7 mouse cellular contexts compared by ENCODE assay signal in genomic region chr1:91413536-91413897, GRCm38 (mm10). TPM values are rescaled to one million over a fixed set of nuclear protein-coding genes. Genes with fewer than 3 reads are reported as not detected.
DNase-seq lines count a peak whose midpoint lies in the region; ATAC-seq and TF ChIP-seq lines count a peak whose summit lies in the region.

No protein-coding gene starts in this region.

- H3K79me3 ChIP-seq in C2C12 (ENCODE audit: low read depth): no peaks in the 10 kb centered on the region

- no peak for TF ChIP-seq CTCF in C2C12 (IDR thresholded peaks at IDR 0.05; ENCODE audit: control insufficient read depth, insufficient read depth, insufficient read length)
- TF ChIP-seq CTCF in forebrain, postnatal 0 days (IDR thresholded peaks at IDR 0.05; ENCODE audit: low read depth): no peak

- H3K36me3 ChIP-seq in C2C12 (ENCODE audit: control insufficient read depth, insufficient read depth): no peaks in the 10 kb centered on the region
- peaks cover 8% of the 10 kb centered on the region; the same call in 1 of the 2 replicates for H3K36me3 ChIP-seq in forebrain, postnatal 0 days (ENCODE audit: insufficient read depth)
- peaks cover 2% of the 10 kb centered on the region; the same call in 1 of the 2 replicates for H3K36me3 ChIP-seq in limb, embryonic 11.5 days (ENCODE audit: control insufficient read depth, insufficient read depth, low read length)
- H3K36me3 ChIP-seq in stomach, embryonic 15.5 days: peaks cover 7% of the 10 kb centered on the region; the same call in 1 of the 2 replicates

- no peaks in the 10 kb centered on the region for H3K9me3 ChIP-seq in forebrain, postnatal 0 days (ENCODE audit: low read length)
- H3K9me3 ChIP-seq in limb, embryonic 11.5 days (ENCODE audit: control insufficient read depth, low read length): no peaks in the 10 kb centered on the region
- no peaks in the 10 kb centered on the region for H3K9me3 ChIP-seq in stomach, embryonic 15.5 days

- peaks cover 10% of the 10 kb centered on the region for H3K79me2 ChIP-seq in C2C12 (ENCODE audit: control insufficient read depth, insufficient read depth)

- no peak for DNase-seq in forebrain, postnatal 0 days
- no peak for DNase-seq in limb, embryonic 11.5 days (ENCODE audit: low spot score)
- DNase-seq in spleen, postnatal 36 days (ENCODE audit: low spot score in 2 of 2): no peak
- DNase-seq in lung, postnatal 10 days: no peak

- peaks cover 21% of the 10 kb centered on the region for H3K4me1 ChIP-seq in forebrain, postnatal 0 days (ENCODE audit: insufficient read depth)
- H3K4me1 ChIP-seq in limb, embryonic 11.5 days (ENCODE audit: control insufficient read depth, insufficient read depth, low read length): peaks cover 24% of the 10 kb centered on the region
- H3K4me1 ChIP-seq in stomach, embryonic 15.5 days: peaks cover 30% of the 10 kb centered on the region

- WGBS in forebrain, postnatal 0 days: under 1% methylated on average over 14 of the region's 14 CpGs
- under 1% methylated on average over 14 of the region's 14 CpGs for WGBS in limb, embryonic 11.5 days
- WGBS in stomach, embryonic 15.5 days: under 1% methylated on average over 14 of the region's 14 CpGs

- H3ac ChIP-seq in C2C12 (ENCODE audit: control insufficient read depth, insufficient read length, low read depth): peak overlapping the region; percentile 47

- H3K4me2 ChIP-seq in forebrain, postnatal 0 days (ENCODE audit: low read depth): peak overlapping the region; percentile 69
- H3K4me2 ChIP-seq in limb, embryonic 11.5 days (ENCODE audit: low read depth, severe bottlenecking): peak overlapping the region; percentile 99
- peak overlapping the region; percentile 99 for H3K4me2 ChIP-seq in stomach, embryonic 15.5 days

- H3K27me3 ChIP-seq in C2C12 (ENCODE audit: control insufficient read depth, insufficient read depth, insufficient read length): no peaks in the 10 kb centered on the region
- H3K27me3 ChIP-seq in forebrain, postnatal 0 days (ENCODE audit: insufficient read depth, low read length): no peaks in the 10 kb centered on the region
- H3K27me3 ChIP-seq in limb, embryonic 11.5 days (ENCODE audit: control insufficient read depth, insufficient read depth, low read length): no peaks in the 10 kb centered on the region
- no peaks in the 10 kb centered on the region for H3K27me3 ChIP-seq in stomach, embryonic 15.5 days (replicated peaks)

- peak overlapping the region; percentile 87 for H3K9ac ChIP-seq in forebrain, postnatal 0 days
- peak overlapping the region; percentile 75 for H3K9ac ChIP-seq in limb, embryonic 11.5 days (ENCODE audit: low read length)
- H3K9ac ChIP-seq in stomach, embryonic 15.5 days: peak overlapping the region; percentile 17; the same call in 1 of the 2 replicates

- H3K4me3 ChIP-seq in C2C12 (ENCODE audit: insufficient read depth, poor library complexity, severe bottlenecking): peak overlapping the region; percentile 72
- H3K4me3 ChIP-seq in forebrain, postnatal 0 days (ENCODE audit: low read depth, low read length): peak overlapping the region; percentile 61
- H3K4me3 ChIP-seq in limb, embryonic 11.5 days (ENCODE audit: low read depth, low read length): peak overlapping the region; percentile 73
- peak overlapping the region; percentile 80 for H3K4me3 ChIP-seq in stomach, embryonic 15.5 days (replicated peaks)

- ATAC-seq in CD4-positive, CD25-positive, alpha-beta regulatory T cell, adult 4 months: peak; percentile 31
- ATAC-seq in forebrain, postnatal 0 days: no peak
- no peak; the same call in 1 of the 2 replicates for ATAC-seq in limb, embryonic 11.5 days (ENCODE audit: insufficient number of reproducible peaks, low FRiP score, low TSS enrichment, low read depth)
- no peak for ATAC-seq in stomach, embryonic 15.5 days (ENCODE audit: insufficient read depth, low FRiP score, low read depth)

- H3K27ac ChIP-seq in forebrain, postnatal 0 days (ENCODE audit: low read depth, low read length): peak overlapping the region; percentile 78
- H3K27ac ChIP-seq in limb, embryonic 11.5 days (replicated peaks; ENCODE audit: low read depth, low read length): peak overlapping the region; percentile 95
- H3K27ac ChIP-seq in stomach, embryonic 15.5 days: peak overlapping the region; percentile 92

TF ChIP-seq in C2C12, 6 proteins besides CTCF, POLR2A, EP300 and RAD21:
- no peak for TF ChIP-seq MAX (IDR thresholded peaks at IDR 0.05)
- TF ChIP-seq CEBPB (IDR thresholded peaks at IDR 0.05; ENCODE audit: low read depth): no peak
- no peak for TF ChIP-seq MYOG (IDR thresholded peaks at IDR 0.05; ENCODE audit: control insufficient read depth, extremely low read depth, insufficient read length)
- TF ChIP-seq MYOD1 (IDR thresholded peaks at IDR 0.05; ENCODE audit: control insufficient read depth, insufficient read length, low read depth): no peak
- no peak for TF ChIP-seq FOSL1 (IDR thresholded peaks at IDR 0.05; ENCODE audit: insufficient read depth, low read length, poor library complexity, severe bottlenecking)
- TF ChIP-seq USF1 (IDR thresholded peaks at IDR 0.05; ENCODE audit: low read depth): no peak

RNA-seq across cellular contexts. Expression of gene Hes6, which starts 0.3 kb away (rescaled TPM):
- 87.2 TPM for polyA plus RNA-seq in C2C12 (2012; fragmentation: generic; extraction: Trizol)
- 10 to 100 TPM; 11.4 to 12.5 TPM for polyA plus RNA-seq in CD4-positive, CD25-positive, alpha-beta regulatory T cell, adult 4 months (2017; shearing (Covaris generic))
- 133 and 154 TPM in 2 replicates for total RNA-seq in forebrain, postnatal 0 days (2014; rRNA removed)
- polyA plus RNA-seq in forebrain, postnatal 0 days (2015; fragmentation: Nextera tagmentation; extraction: Ambion mirVana): 154 and 177 TPM in 2 replicates
- 99.8 and 101 TPM in 2 replicates for polyA plus RNA-seq in limb, embryonic 11.5 days (2014; fragmentation: Nextera tagmentation; extraction: Ambion mirVana)
- 82.9 and 89.5 TPM in 2 replicates for polyA plus RNA-seq in stomach, embryonic 15.5 days (2015; fragmentation: Nextera tagmentation; extraction: Ambion mirVana)

RNA-seq across cellular contexts. Expression of gene Ilkap, which starts 14.9 kb away (rescaled TPM):
- 77.6 TPM for polyA plus RNA-seq in C2C12 (2012; fragmentation: generic; extraction: Trizol)
- 10 to 100 TPM; 30.3 to 36.3 TPM for polyA plus RNA-seq in CD4-positive, CD25-positive, alpha-beta regulatory T cell, adult 4 months (2017; shearing (Covaris generic))
- total RNA-seq in forebrain, postnatal 0 days (2014; rRNA removed): 104 and 108 TPM in 2 replicates
- polyA plus RNA-seq in forebrain, postnatal 0 days (2015; fragmentation: Nextera tagmentation; extraction: Ambion mirVana): 129 TPM in 2 replicates
- 178 and 189 TPM in 2 replicates for polyA plus RNA-seq in limb, embryonic 11.5 days (2014; fragmentation: Nextera tagmentation; extraction: Ambion mirVana)
- polyA plus RNA-seq in stomach, embryonic 15.5 days (2015; fragmentation: Nextera tagmentation; extraction: Ambion mirVana): 119 and 128 TPM in 2 replicates

RNA-seq across cellular contexts. Expression of gene Per2, which starts 45.6 kb away (rescaled TPM):
- polyA plus RNA-seq in C2C12 (2012; fragmentation: generic; extraction: Trizol): 0.96 TPM
- 1 to 10 TPM; 1.9 to 2.1 TPM for polyA plus RNA-seq in CD4-positive, CD25-positive, alpha-beta regulatory T cell, adult 4 months (2017; shearing (Covaris generic))
- 6.3 and 9.0 TPM in 2 replicates for total RNA-seq in forebrain, postnatal 0 days (2014; rRNA removed)
- polyA plus RNA-seq in forebrain, postnatal 0 days (2015; fragmentation: Nextera tagmentation; extraction: Ambion mirVana): 2.3 and 4.3 TPM in 2 replicates
- polyA plus RNA-seq in limb, embryonic 11.5 days (2014; fragmentation: Nextera tagmentation; extraction: Ambion mirVana): 1.4 and 2.1 TPM in 2 replicates
- polyA plus RNA-seq in stomach, embryonic 15.5 days (2015; fragmentation: Nextera tagmentation; extraction: Ambion mirVana): 5.4 and 6.5 TPM in 2 replicates

RNA-seq across cellular contexts. Expression of gene Erfe, which starts 47.3 kb away (rescaled TPM):
- polyA plus RNA-seq in C2C12 (2012; fragmentation: generic; extraction: Trizol): 7.3 TPM
- not detected for polyA plus RNA-seq in CD4-positive, CD25-positive, alpha-beta regulatory T cell, adult 4 months (2017; shearing (Covaris generic))
- 0.31 and 0.33 TPM in 2 replicates for total RNA-seq in forebrain, postnatal 0 days (2014; rRNA removed)
- 0.09 and 0.21 TPM in 2 replicates for polyA plus RNA-seq in forebrain, postnatal 0 days (2015; fragmentation: Nextera tagmentation; extraction: Ambion mirVana)
- 1.1 and 1.5 TPM in 2 replicates for polyA plus RNA-seq in limb, embryonic 11.5 days (2014; fragmentation: Nextera tagmentation; extraction: Ambion mirVana)
- 3.2 and 3.7 TPM in 2 replicates for polyA plus RNA-seq in stomach, embryonic 15.5 days (2015; fragmentation: Nextera tagmentation; extraction: Ambion mirVana)

Comparison
In these comparisons a context has a peak if more than half of its experiments do, and no peak if none do; other contexts are left out.
1. H3K9ac ChIP-seq: peak in every context shown above with its lines; median percentile 87 in forebrain, postnatal 0 days; 75 in limb, embryonic 11.5 days; 17 in stomach, embryonic 15.5 days.